Mouse (Mus musculus) ES-Bruce4 (cell line): ENCODE data around the gene Epc2. TPM values are rescaled to one million over a fixed set of nuclear protein-coding genes. Genes with fewer than 3 reads are reported as not detected.

Experiments
- H3K27ac ChIP-seq: 2 replicates; pipeline ENCODE4 v1.5.1; 2012; ENCODE audit warnings: low read length, inconsistent platforms; ENCODE audit not compliant: insufficient read depth
- H3K27me3 ChIP-seq: 2 replicates; pipeline ENCODE4 v1.6.1; 2012; ENCODE audit warnings: mild to moderate bottlenecking, low read length, inconsistent platforms; ENCODE audit not compliant: control insufficient read depth, poor library complexity, insufficient read depth, severe bottlenecking
- H3K36me3 ChIP-seq: 2 replicates; pipeline ENCODE4 v1.6.1; 2012; ENCODE audit warnings: inconsistent platforms, mild to moderate bottlenecking, low read length, moderate library complexity; ENCODE audit not compliant: control insufficient read depth, poor library complexity, insufficient read depth, severe bottlenecking
- H3K4me1 ChIP-seq: one replicate; pipeline ENCODE4 v1.8.1; 2011; ENCODE audit warnings: low read length; ENCODE audit not compliant: control insufficient read depth, insufficient read depth
- H3K4me3 ChIP-seq: 2 replicates; pipeline ENCODE4 v1.5.1; 2011; ENCODE audit warnings: low read depth, mild to moderate bottlenecking, low read length
- H3K9ac ChIP-seq: 2 replicates; pipeline ENCODE4 v1.6.1; 2012; ENCODE audit warnings: low read depth, mild to moderate bottlenecking, inconsistent platforms; ENCODE audit not compliant: poor library complexity, severe bottlenecking
- H3K9me3 ChIP-seq: replicated peaks from 2 replicates; pipeline ENCODE4 v1.6.1; 2012; ENCODE audit warnings: mild to moderate bottlenecking, low read length, inconsistent platforms; ENCODE audit not compliant: control insufficient read depth, poor library complexity, insufficient read depth, severe bottlenecking
- CTCF ChIP-seq: IDR thresholded peaks from one replicate; pipeline ENCODE4 v1.8.1; 2011; ENCODE audit warnings: low read depth, low read length
- EP300 ChIP-seq: IDR thresholded peaks from 2 replicates; pipeline ENCODE4 v1.6.1; 2011; ENCODE audit warnings: low read depth, low read length; ENCODE audit not compliant: insufficient read depth
- POLR2A ChIP-seq: IDR thresholded peaks from one replicate; pipeline ENCODE4 v1.8.1; 2011; ENCODE audit warnings: low read length; ENCODE audit not compliant: insufficient read depth
- polyA plus RNA-seq: library from polyadenylated mRNA; stranded (reverse); fragments of >200 nt; gene quantifications from 2 replicates; pipeline ENCODE4 v1.2.4, GENCODE M21; 2011; ENCODE audit warnings: low read depth; ENCODE audit not compliant: missing spikeins, insufficient read depth, insufficient read length

Epc2 gene
- polyA plus RNA-seq, 1 experiment, result 38.8 TPM

DNA sequence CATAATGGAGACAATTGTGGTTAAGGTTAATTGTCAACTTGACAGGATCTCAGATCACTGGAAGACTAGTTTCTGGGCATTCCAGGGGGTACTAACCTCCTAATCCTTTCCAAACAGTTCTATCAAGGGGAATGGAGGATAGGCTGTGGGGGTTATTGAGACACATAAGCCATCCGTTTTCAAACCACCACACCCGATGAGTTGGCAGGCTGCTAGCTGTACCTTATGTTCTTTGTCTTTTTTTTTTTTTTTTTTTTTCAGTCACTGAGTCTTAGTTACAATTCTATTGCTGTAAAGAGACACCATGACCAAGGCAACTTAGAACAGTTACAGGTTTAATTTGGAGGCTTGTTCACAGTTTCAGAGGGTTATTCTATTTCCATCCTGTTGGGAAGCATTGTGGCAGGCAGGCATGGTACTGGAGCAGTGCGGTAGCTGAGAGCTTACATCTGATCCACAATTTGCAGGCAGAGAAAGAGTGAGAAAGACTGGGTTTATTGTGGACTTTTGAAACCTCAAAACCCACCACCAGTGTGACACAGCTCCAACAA, 14.5 kb downstream of the Epc2 start:
- Histone ChIP-seq H3K9me3 (no peaks in the 10 kb centered on the region; the same call in none of the 2 replicates), H3K36me3 (no peaks in the 10 kb centered on the region), H3K4me3 (no peak overlapping the region), H3K27ac (no peak overlapping the region), H3K27me3 (no peaks in the 10 kb centered on the region), H3K4me1 (no peaks in the 10 kb centered on the region), H3K9ac (no peak overlapping the region)
- TF ChIP-seq CTCF (no peak), EP300 (no peak), POLR2A (no peak)

DNA sequence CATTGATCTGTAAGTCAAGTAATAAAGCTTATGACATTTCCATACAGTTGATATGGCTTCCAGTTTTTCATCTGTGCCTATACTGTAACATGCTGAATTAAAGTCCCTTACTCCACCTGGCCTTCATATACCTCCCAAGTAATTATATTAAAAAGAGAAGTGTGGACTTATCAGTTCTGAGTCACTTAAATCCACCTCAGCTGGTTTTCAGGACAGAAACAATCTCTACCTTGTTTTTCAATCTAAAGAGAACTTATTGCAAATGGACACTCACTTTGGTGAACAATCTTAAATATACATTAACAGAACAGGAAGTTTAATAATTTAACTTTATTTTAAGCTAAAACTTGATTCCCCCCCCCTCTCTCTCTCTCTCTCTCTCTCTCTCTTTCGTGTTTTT, 15.8 kb downstream of the Epc2 start:
- TF ChIP-seq POLR2A, result no peak
- no peak for TF ChIP-seq EP300
- TF ChIP-seq CTCF, result no peak
- H3K27ac ChIP-seq, result no peak overlapping the region
- H3K36me3 ChIP-seq, result no peaks in the 10 kb centered on the region
- H3K4me1 ChIP-seq, result peaks cover 2% of the 10 kb centered on the region
- H3K9ac ChIP-seq, result no peak overlapping the region
- no peak overlapping the region for H3K4me3 ChIP-seq
- no peaks in the 10 kb centered on the region for H3K27me3 ChIP-seq
- H3K9me3 ChIP-seq, result no peaks in the 10 kb centered on the region

DNA sequence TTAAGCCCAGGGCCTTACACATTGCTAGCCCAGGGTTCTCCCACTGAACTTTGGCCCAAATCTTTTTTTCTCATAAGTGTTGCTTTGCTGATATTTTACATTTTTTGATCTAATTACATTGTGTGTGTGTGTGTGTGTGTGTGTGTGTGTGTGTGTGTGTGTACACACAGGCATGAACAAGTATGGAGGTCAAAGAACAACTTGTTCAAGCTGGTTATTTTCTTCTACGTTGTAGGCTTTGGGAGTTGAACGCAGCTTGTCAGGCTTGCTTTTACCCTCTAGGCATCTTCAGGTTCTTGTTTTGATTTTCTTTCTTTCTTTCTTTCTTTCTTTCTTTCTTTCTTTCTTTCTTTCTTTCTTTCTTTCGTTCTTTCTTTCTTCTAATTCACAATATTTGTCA, 19.9 kb downstream of the Epc2 start:
- Histone ChIP-seq H3K4me3 (no peak overlapping the region), H3K9me3 (no peaks in the 10 kb centered on the region)

DNA sequence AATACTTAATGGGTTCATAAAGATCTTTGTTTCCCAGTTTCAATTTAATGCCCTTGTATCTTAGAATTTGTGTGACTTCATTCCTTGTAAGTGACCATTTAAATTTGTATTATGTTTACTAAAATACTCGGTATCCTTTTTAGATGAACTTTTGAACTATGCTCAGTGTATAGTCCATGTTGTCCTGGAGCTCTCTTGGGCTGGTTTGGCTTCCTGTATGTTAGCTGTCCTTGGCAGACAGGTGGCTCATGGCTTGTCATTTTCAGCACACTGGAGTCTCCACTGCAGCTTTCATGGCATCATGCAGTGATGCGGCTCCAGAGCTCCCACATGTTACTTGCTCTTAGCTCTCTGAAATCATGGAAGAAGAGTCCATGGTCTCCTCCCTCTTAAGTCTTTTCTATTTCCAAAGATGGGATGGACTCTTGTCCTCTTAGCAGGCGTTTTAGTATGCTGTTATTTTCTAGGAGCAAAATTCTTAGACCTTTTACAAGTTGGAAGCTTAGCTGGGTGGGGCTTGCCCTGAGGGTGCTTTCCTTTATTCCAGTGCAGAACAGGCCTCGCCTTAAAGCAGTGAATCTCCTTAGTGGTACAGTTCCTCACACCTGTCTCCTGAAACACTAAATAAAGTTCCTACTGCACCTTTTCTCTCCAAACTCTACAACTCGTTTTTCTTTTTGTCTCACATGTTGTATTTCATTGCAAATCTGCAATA, 20.5 kb downstream of the Epc2 start:
- H3K4me1 ChIP-seq, result peaks cover 4% of the 10 kb centered on the region
- TF ChIP-seq CTCF, result no peak
- no peaks in the 10 kb centered on the region for H3K9me3 ChIP-seq
- no peak overlapping the region for H3K9ac ChIP-seq
- no peak overlapping the region for H3K4me3 ChIP-seq
- no peaks in the 10 kb centered on the region for H3K27me3 ChIP-seq
- no peaks in the 10 kb centered on the region for H3K36me3 ChIP-seq
- peak overlapping the region; percentile 51 for H3K27ac ChIP-seq

More for the DNA sequence above, 19.9 kb downstream of the Epc2 start:
- Histone ChIP-seq H3K27ac (0 out of 2 replicates have a peak overlapping the region, but pooled peaks have one; percentile 19), H3K9ac (no peak overlapping the region), H3K36me3 (no peaks in the 10 kb centered on the region), H3K4me1 (peaks cover 4% of the 10 kb centered on the region), H3K27me3 (no peaks in the 10 kb centered on the region)
- TF ChIP-seq POLR2A (no peak), EP300 (no peak), CTCF (no peak)

DNA sequence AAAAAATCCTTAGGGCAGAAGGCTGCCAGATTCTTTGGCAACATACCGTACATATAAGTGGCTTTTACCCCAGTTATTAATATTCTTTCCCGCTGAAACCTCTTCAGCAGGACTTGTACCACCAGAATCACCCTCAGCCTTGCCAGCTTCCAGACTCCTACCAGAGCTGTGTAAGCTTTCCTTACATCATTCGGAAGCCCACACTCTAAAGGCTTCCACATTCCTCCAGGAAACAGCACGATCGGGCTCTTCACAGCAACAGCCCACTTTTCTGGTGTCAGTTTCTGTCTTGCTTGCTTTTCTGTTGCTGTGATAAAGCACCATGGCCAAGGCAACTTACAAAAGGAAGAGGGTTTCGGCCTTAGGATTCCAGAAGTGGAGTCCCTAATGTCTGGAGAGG, 21.2 kb downstream of the Epc2 start:
- no peak overlapping the region for H3K4me3 ChIP-seq
- no peaks in the 10 kb centered on the region for H3K36me3 ChIP-seq
- no peak overlapping the region for H3K9ac ChIP-seq
- H3K9me3 ChIP-seq, result no peaks in the 10 kb centered on the region
- peak overlapping the region; percentile 50 for H3K27ac ChIP-seq
- H3K4me1 ChIP-seq, result peaks cover 4% of the 10 kb centered on the region
- TF ChIP-seq POLR2A, result no peak
- no peak for TF ChIP-seq CTCF
- TF ChIP-seq EP300, result no peak
- no peaks in the 10 kb centered on the region for H3K27me3 ChIP-seq

DNA sequence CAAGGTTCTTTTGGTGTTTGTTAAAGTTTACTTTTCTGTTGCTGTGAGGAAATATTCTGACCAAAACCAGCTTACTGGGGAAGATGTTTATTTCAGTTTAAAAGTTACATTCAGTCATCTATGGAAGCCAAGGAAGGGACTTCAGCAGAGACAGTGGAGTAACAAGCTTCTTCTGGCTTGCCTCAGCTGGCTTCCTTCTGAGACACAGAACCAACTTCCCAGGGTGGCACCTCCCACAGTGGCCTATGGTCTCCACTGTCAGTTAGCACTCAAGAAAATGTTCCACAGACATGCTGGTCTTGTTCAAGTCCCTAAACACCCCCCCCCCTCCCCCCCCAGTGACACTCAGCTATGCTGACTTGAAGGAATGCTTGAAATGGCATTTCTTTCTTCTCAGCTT, 30.9 kb downstream of the Epc2 start:
- Histone ChIP-seq H3K4me1 (no peaks in the 10 kb centered on the region), H3K9ac (no peak overlapping the region)
- no peak for TF ChIP-seq CTCF
- TF ChIP-seq POLR2A, result no peak
- no peak for TF ChIP-seq EP300

More for the DNA sequence above, 30.9 kb downstream of the Epc2 start:
- Histone ChIP-seq H3K27me3 (no peaks in the 10 kb centered on the region), H3K27ac (no peak overlapping the region), H3K4me3 (no peak overlapping the region), H3K9me3 (no peaks in the 10 kb centered on the region), H3K36me3 (no peaks in the 10 kb centered on the region)
